Mouse (Mus musculus) cerebellum, adult 2 months (tissue): ENCODE measurements around the gene 9430097D07Rik. TPM values are rescaled to one million over a fixed set of nuclear protein-coding genes. Genes with fewer than 3 reads are reported as not detected.

Source experiments
- DNase-seq, 2 experiments: peaks; one replicate each; pipeline ENCODE4 v3.0.0; 2021
- H3K27ac ChIP-seq: fragments of 200-500 bp; 2 replicates; pipeline ENCODE4 v1.5.1; 2012; ENCODE audit warnings: low read length, control low read depth, inconsistent platforms; ENCODE audit not compliant: insufficient read depth
- H3K27me3 ChIP-seq: fragments of 200-500 bp; 2 replicates; pipeline ENCODE4 v1.6.1; 2012; ENCODE audit warnings: inconsistent platforms, mild to moderate bottlenecking, low read length, moderate library complexity; ENCODE audit not compliant: control insufficient read depth, insufficient read depth
- H3K4me1 ChIP-seq: fragments of 200-500 bp; 2 replicates; pipeline ENCODE4 v1.6.1; 2011; ENCODE audit warnings: low read length; ENCODE audit not compliant: control insufficient read depth, insufficient read depth
- H3K4me3 ChIP-seq: fragments of 200-500 bp; replicated peaks from 2 replicates; pipeline ENCODE3; 2011; ENCODE audit warnings: mild to moderate bottlenecking, low read depth, low read length, control low read depth; ENCODE audit not compliant: insufficient read depth
- CTCF ChIP-seq: fragments of 200-500 bp; IDR thresholded peaks from 2 replicates; pipeline ENCODE4 v1.5.1; 2011; ENCODE audit warnings: low read depth, mild to moderate bottlenecking, control low read depth, low read length, moderate library complexity, borderline replicate concordance; ENCODE audit not compliant: insufficient read depth
- POLR2A ChIP-seq: fragments of 200-500 bp; IDR thresholded peaks from 2 replicates; pipeline ENCODE4 v1.6.1; 2011; ENCODE audit warnings: low read length, control low read depth, borderline replicate concordance; ENCODE audit not compliant: insufficient read depth
- WGBS: fragments of 180-500 bp; shearing (Covaris S2); methylation state at CpG from one replicate; pipeline ENCODE4 v1.1.7; 2018; 5-methylcytosine and 5-hydroxymethylcytosine counted together
- polyA plus RNA-seq: library from polyadenylated mRNA; depleted of rRNA; stranded (reverse); fragments of >200 nt; gene quantifications from 2 replicates; pipeline ENCODE4 v1.2.3, GENCODE M21; 2012

9430097D07Rik gene
- polyA plus RNA-seq, 1 experiment = 0.59 TPM

DNA sequence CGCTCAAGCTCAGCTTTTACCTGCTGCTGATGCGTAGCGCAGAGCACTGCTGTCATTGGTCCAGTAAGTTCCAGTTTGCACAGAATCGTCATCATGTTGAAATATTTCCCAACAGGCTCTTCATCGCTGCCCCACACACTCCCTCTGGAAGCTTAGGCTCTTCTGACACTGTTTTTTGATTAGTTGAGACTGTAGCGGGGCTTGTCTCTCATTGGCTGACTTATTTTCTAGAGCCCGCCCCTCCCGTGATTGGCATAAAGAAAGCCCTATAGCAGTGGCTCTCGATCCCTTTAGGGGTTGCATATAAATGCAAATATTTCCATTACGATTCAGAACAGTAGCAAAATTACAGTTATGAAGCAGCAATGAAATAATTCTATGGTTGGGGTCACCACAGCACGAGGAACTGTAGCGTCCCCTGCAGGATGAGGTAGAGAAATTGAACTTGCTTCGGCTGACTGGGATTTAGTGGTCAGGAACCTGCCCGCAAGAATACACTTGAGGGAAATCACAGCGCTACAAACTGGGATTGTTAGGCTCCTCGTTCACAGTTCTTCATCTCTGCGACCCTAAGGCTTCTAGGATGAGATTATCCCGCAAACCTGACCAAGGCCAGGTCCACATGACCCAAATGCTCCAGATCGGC is 6.1 kb upstream of the 9430097D07Rik start:
- Histone ChIP-seq H3K4me1 (peaks cover 4% of the 10 kb centered on the region; the same call in 1 of the 2 replicates), H3K4me3 (peak overlapping the region; percentile 67), H3K27ac (no peak overlapping the region), H3K27me3 (no peaks in the 10 kb centered on the region)
- peak; percentile 80 for DNase-seq
- 39% methylated on average over 19 of the region's 19 CpGs for WGBS
- TF ChIP-seq CTCF = no peak
- TF ChIP-seq POLR2A = no peak

- TF ChIP-seq CTCF = no peak
- TF ChIP-seq POLR2A = no peak
- Histone ChIP-seq H3K4me3 (no peak overlapping the region), H3K4me1 (peaks cover 4% of the 10 kb centered on the region; the same call in 1 of the 2 replicates), H3K27ac (no peak overlapping the region), H3K27me3 (no peaks in the 10 kb centered on the region)
- DNase-seq = peak; percentile 45 to 61
- 42% methylated on average over 25 of the region's 30 CpGs for WGBS
These were observed 2.9 kb upstream of the 9430097D07Rik start for GRCm38 (mm10) chr2:32578146-32579046.

DNA sequence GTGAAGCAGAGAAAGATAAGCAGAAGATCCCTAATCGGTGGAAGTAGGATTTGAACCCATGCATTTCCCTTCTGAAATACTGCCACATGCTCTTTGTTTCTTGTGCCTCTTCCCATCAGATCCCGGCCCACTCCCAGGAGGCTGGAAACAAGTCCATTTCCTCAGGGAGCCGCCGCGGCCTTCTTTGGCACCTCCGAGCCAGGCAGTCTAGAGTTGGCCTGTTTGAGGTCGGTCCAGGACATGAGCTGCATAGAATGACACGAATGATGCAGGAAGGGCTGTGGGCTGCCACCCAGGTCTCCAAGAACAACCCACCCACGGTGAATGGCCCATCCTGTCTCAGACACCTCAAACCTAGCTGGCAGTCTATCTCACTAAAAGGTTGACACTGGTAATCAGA is 1.0 kb upstream of the 9430097D07Rik start:
- Histone ChIP-seq H3K27ac (no peak overlapping the region), H3K27me3 (no peaks in the 10 kb centered on the region)
- 85% methylated on average over 9 of the region's 9 CpGs for WGBS

DNA sequence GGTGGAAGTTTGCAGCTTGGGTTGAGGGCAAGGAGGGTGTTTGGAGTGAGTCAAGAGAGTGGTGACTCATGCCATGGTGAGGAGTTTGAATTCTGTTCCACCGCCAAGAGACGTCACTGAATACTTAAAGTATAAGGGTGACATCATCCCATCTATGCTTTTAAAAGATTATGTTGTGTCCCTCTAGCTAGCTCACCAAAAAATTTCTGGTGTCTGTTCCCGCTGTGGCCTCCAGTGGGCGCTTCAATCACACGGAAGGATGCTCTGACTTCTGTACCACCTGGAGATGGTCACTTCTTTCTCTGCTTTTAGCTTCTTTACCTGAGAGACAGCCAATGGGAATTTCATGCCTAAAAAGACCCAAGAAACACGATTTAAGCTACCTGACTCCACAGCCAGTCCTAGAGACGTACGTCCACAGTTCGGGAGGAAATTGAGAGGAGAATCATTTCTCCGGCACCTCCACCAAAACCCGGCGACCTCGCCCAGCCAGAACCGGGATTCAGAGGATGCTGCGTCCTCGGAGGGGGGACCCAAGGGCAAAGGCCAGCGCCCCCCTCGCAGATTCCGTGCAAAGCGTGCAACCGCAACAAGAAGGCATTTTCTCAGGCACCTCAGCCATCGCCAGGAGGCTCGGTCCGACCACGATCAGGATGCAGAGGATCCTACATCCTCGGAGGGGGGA is 441 bp downstream of the 9430097D07Rik start:
- peaks cover 8% of the 10 kb centered on the region; the same call in 1 of the 2 replicates for H3K4me1 ChIP-seq
- peak overlapping the region; percentile 2; the same call in 1 of the 2 replicates for H3K27ac ChIP-seq
- peak; percentile 81 for TF ChIP-seq CTCF
- TF ChIP-seq POLR2A = no peak
- H3K27me3 ChIP-seq = no peaks in the 10 kb centered on the region
- under 1% methylated on average over 26 of the region's 26 CpGs for WGBS
- peak; percentile 79 to 85 for DNase-seq
- H3K4me3 ChIP-seq = peak overlapping the region; percentile 61

More for the DNA sequence above, 1.0 kb upstream of the 9430097D07Rik start:
- Histone ChIP-seq H3K4me3 (no peak overlapping the region), H3K4me1 (peaks cover 8% of the 10 kb centered on the region; the same call in 1 of the 2 replicates)
- DNase-seq = no peak
- no peak for TF ChIP-seq POLR2A
- no peak for TF ChIP-seq CTCF

GRCm38 (mm10) chr2:32574497-32574896 is 987 bp downstream of the 9430097D07Rik start, which contains the start of gene Pip5kl1:
Pip5kl1 (plus strand) TSS chr2:32574797.
- TF ChIP-seq CTCF (no peak), POLR2A (no peak)
- Histone ChIP-seq H3K27me3 (no peaks in the 10 kb centered on the region), H3K27ac (peak within 1 kb of the TSS; percentile 2; the same call in 1 of the 2 replicates), H3K4me3 (peak within 1 kb of the TSS; percentile 61), H3K4me1 (peaks cover 8% of the 10 kb centered on the region; the same call in 1 of the 2 replicates)
- 74% methylated on average over 6 of the region's 6 CpGs for WGBS
- no peak for DNase-seq

DNA sequence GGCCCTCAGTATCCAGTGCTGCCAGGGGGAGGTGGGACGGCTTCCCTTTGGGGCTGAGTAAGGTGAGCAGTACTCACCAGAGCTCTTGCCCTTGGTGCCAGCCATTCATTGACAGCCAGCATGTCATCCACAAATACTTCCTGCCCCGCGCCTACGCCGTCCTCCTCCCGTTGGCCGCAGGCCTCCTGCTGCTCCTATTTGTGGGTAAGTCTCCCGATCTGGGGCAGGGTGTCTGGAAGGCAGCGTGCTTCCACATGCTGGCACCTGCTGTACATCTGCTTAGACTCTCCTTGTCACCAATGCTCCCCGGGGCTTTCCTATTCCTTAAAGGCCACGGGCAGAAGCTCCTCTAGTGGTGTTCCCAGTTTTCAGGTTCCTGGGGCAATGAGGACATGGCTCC is 3.3 kb downstream of the 9430097D07Rik start:
- no peak for DNase-seq
- Histone ChIP-seq H3K27ac (no peak overlapping the region), H3K4me3 (no peak overlapping the region), H3K27me3 (no peaks in the 10 kb centered on the region), H3K4me1 (peaks cover 17% of the 10 kb centered on the region)
- WGBS = 82% methylated on average over 11 of the region's 11 CpGs
- TF ChIP-seq CTCF = no peak
- no peak for TF ChIP-seq POLR2A
